Mouse (Mus musculus) retina, embryonic 14.5 days (tissue): ENCODE measurements around the gene Dab2.

Experiments
- DNase-seq: peaks from one replicate; pipeline ENCODE4 v3.0.0-alpha.2; 2015; ENCODE audit warnings: low spot score

Gene Dab2

GRCm38 (mm10) chr15:6469384-6469783, 169.8 kb downstream of the Dab2 start:
- DNase-seq = no peak

DNA sequence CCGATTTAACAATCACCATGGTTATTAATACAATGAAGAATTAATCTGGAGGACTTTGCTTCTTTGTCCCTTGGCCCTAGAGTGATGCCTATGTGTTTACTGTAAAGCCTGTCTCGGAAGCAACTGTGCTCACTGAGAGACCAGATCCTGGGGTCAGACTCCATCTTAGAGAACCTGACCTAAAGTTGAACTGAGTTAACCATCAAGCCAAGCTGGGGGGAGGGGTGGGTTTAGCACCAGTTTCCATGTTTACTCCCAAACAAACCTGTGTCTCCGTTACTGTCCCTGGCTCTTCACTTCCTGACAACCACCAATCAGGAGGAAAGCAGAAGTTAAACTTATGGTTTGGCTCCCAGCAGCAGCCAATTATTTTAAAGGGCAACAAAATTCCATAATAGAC, 184.0 kb downstream of the Dab2 start:
- DNase-seq = no peak
